Mouse (Mus musculus) stomach, embryonic 14.5 days (tissue): ENCODE measurements around the gene Cd200r2. TPM values are rescaled to one million over a fixed set of nuclear protein-coding genes. Genes with fewer than 3 reads are reported as not detected.

Experiments used
- ATAC-seq: fragments of 200-750 bp; cut with Nextera tagmentation; 2 replicates; pipeline ENCODE4 v1.8.0; 2017; ENCODE audit warnings: low read depth, moderate TSS enrichment; ENCODE audit not compliant: insufficient number of reproducible peaks, insufficient read depth, low FRiP score
- H3K27ac ChIP-seq: fragments of 300-500 bp; sonication (generic); 2 replicates; pipeline ENCODE4 v1.5.1; 2014; ENCODE audit warnings: mild to moderate bottlenecking, low read length, moderate library complexity, mixed read lengths
- H3K27me3 ChIP-seq: fragments of 300-500 bp; sonication (generic); 2 replicates; pipeline ENCODE4 v1.6.1; 2014; ENCODE audit warnings: low read length, control low read depth, mixed read lengths; ENCODE audit not compliant: control insufficient read depth, insufficient read depth
- H3K36me3 ChIP-seq: fragments of 300-500 bp; sonication (generic); 2 replicates; pipeline ENCODE4 v1.6.1; 2014; ENCODE audit warnings: mild to moderate bottlenecking, control low read depth, low read length, moderate library complexity, mixed read lengths; ENCODE audit not compliant: control insufficient read depth, insufficient read depth
- H3K4me1 ChIP-seq: fragments of 300-500 bp; sonication (generic); 2 replicates; pipeline ENCODE4 v1.6.1; 2014; ENCODE audit warnings: low read length, control low read depth, mixed read lengths; ENCODE audit not compliant: control insufficient read depth, insufficient read depth
- H3K4me2 ChIP-seq: fragments of 300-500 bp; sonication (generic); replicated peaks from 2 replicates; pipeline ENCODE4 v1.6.1; 2014; ENCODE audit warnings: low read depth, low read length, control low read depth
- H3K4me3 ChIP-seq: fragments of 300-500 bp; sonication (generic); 2 replicates; pipeline ENCODE4 v1.5.1; 2014; ENCODE audit warnings: low read depth, low read length, control low read depth
- H3K9ac ChIP-seq: fragments of 300-500 bp; sonication (generic); replicated peaks from 2 replicates; pipeline ENCODE4 v1.6.1; 2014; ENCODE audit warnings: low read depth, mild to moderate bottlenecking, control low read depth, low read length, moderate library complexity, mixed read lengths
- H3K9me3 ChIP-seq: fragments of 300-500 bp; sonication (generic); 2 replicates; pipeline ENCODE4 v1.6.1; 2016; ENCODE audit warnings: low read depth, low read length, control low read depth; ENCODE audit not compliant: control insufficient read depth
- WGBS: fragments of 180-500 bp; shearing (Covaris S2); extraction: QIAGEN DNeasy Blood & Tissue Kit; methylation state at CpG from one replicate; pipeline ENCODE4 v1.1.7; 2014; 5-methylcytosine and 5-hydroxymethylcytosine counted together
- polyA plus RNA-seq: library from polyadenylated mRNA; unstranded; fragments of >200 nt; fragmentation: Nextera tagmentation; extraction: Ambion mirVana; gene quantifications from 2 replicates; pipeline ENCODE4 v1.2.1, GENCODE M21; 2014

The Cd200r2 gene
- polyA plus RNA-seq, 1 experiment from 2014 or later, result not detected

DNA sequence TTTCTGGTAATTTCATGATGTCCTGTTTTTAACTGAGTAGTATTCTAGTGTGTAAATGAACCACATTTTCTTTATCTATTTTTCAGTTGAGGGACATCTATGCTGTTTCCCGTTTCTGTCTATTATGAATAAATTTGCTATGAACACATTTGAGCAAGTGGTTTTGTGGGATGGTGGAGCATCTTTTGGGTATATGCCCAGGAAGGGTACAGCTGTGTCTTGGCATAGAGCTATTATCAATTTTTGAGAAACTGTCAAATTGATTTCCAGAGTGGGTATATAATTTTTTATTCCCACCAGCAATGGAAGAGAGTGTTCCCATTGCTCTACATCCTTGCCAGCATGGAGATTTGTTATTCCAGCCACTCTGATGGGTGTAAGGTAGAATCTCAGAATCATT lies 65.1 kb downstream of the Cd200r2 start:
- Histone ChIP-seq H3K27me3 (no peaks in the 10 kb centered on the region), H3K4me2 (no peak overlapping the region), H3K4me3 (no peak overlapping the region), H3K9ac (no peak overlapping the region), H3K9me3 (no peaks in the 10 kb centered on the region), H3K27ac (no peak overlapping the region), H3K4me1 (no peaks in the 10 kb centered on the region), H3K36me3 (no peaks in the 10 kb centered on the region)
- ATAC-seq, result no peak
- 93% methylated on average over 1 of the region's 1 CpGs for WGBS

GRCm38 (mm10) chr16:44943468-44943867 lies 76.6 kb downstream of the Cd200r2 start, which contains the start of gene Cd200r3:
Cd200r3 (plus strand) TSS chr16:44943678.
- no peaks in the 10 kb centered on the region for H3K27me3 ChIP-seq
- WGBS, result 55% methylated on average over 3 of the region's 3 CpGs
- no peaks in the 10 kb centered on the region for H3K9me3 ChIP-seq
- no peak within 1 kb of the TSS for H3K4me3 ChIP-seq
- no peaks in the 10 kb centered on the region for H3K4me1 ChIP-seq
- H3K9ac ChIP-seq, result no peak within 1 kb of the TSS
- no peak within 1 kb of the TSS for H3K4me2 ChIP-seq
- no peak for ATAC-seq
- no peak within 1 kb of the TSS for H3K27ac ChIP-seq
- no peaks in the 10 kb centered on the region for H3K36me3 ChIP-seq

DNA sequence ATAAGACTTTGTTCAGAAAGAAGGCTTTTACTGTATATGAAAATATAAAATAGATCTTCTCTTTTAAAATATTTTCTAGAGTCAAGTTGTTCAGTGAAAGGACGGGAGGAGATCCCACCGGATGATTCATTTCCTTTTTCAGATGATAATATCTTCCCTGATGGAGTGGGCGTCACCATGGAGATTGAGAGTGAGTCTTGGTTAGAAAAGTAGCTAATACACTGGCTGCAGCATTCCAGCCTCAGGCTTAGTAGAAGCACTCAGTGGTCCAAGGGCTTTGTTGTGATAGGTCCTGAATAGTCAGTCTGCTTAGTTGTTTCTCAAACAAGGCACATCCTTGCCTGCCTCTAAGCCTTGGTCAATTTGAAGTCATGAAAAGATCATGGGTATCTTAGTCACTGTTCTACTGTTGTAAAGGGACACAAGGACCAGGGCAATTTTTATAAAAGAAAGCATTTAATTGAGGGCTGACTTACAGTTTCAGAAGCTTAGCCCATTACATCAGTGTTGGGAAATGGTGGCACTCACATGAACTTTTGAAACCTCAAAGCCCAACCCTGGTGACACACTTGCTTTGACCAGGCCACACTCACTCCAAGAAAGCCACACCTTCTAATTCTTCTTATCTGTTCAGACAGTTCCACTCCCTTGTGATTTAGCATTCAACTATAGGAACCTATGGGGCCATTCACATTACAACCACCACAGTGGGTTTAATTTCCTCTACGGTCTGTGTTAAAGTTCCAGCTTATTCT lies 84.6 kb downstream of the Cd200r2 start:
- H3K4me1 ChIP-seq, result no peaks in the 10 kb centered on the region
- H3K9me3 ChIP-seq, result no peaks in the 10 kb centered on the region
- no peak overlapping the region for H3K9ac ChIP-seq
- no peaks in the 10 kb centered on the region for H3K27me3 ChIP-seq
- ATAC-seq, result no peak
- H3K36me3 ChIP-seq, result no peaks in the 10 kb centered on the region
- no peak overlapping the region for H3K27ac ChIP-seq
- H3K4me2 ChIP-seq, result no peak overlapping the region
- WGBS, result 66% methylated on average over 4 of the region's 4 CpGs
- no peak overlapping the region for H3K4me3 ChIP-seq

DNA sequence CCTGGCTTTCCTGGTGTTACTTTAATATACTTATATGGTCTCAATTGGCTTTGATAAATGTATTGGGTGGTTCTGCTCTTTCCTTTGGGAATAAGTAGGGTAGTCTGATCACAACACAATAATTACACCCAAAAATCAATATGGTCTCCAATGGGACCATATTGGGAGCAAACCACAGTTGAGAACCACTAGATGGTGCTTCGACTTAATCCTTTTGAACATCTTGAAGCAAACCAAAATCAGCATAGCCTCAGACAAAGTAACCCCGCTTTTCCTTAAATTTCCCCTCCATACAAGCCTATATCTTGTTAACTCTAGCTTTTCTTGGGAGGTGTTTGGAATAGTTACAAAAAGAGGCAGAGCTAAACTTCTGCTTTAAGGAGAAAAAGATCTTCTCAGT lies 95.4 kb downstream of the Cd200r2 start:
- Histone ChIP-seq H3K36me3 (no peaks in the 10 kb centered on the region), H3K27ac (no peak overlapping the region), H3K4me3 (no peak overlapping the region), H3K9ac (no peak overlapping the region), H3K4me2 (no peak overlapping the region), H3K27me3 (no peaks in the 10 kb centered on the region), H3K9me3 (no peaks in the 10 kb centered on the region), H3K4me1 (peaks cover 7% of the 10 kb centered on the region; the same call in 1 of the 2 replicates)
- ATAC-seq, result no peak
- WGBS, result 78% methylated on average over 2 of the region's 2 CpGs

DNA sequence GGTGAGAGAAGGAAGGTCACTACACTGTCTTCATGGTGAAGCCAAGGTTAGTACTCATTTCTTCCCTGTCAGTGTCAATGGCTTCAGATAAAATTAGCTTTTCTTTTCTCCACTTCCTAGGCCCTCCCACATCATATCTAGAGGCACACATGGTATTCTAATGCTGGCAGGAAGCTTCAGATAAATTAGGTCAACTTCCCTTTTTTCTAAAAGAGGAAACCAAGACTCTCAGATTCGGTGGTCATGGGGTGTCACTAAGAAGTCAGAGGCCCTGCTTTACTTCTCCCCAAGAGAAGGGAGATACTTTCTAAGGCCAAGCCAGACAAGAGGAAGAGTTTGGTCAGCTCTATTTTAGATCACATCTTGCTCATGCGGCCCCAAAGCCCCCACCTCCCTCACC lies 95.9 kb downstream of the Cd200r2 start:
- no peak overlapping the region for H3K27ac ChIP-seq
- WGBS, result 79% methylated on average over 2 of the region's 2 CpGs
- ATAC-seq, result no peak
- no peaks in the 10 kb centered on the region for H3K36me3 ChIP-seq
- H3K27me3 ChIP-seq, result no peaks in the 10 kb centered on the region
- no peak overlapping the region for H3K4me3 ChIP-seq
- peaks cover 7% of the 10 kb centered on the region; the same call in 1 of the 2 replicates for H3K4me1 ChIP-seq
- H3K4me2 ChIP-seq, result no peak overlapping the region
- H3K9me3 ChIP-seq, result no peaks in the 10 kb centered on the region
- no peak overlapping the region for H3K9ac ChIP-seq

GRCm38 (mm10) chr16:44964526-44965374 lies 97.9 kb downstream of the Cd200r2 start:
- H3K4me1 ChIP-seq, result peaks cover 7% of the 10 kb centered on the region; the same call in 1 of the 2 replicates
- no peak overlapping the region for H3K27ac ChIP-seq
- no peak overlapping the region for H3K9ac ChIP-seq
- 80% methylated on average over 6 of the region's 6 CpGs for WGBS
- no peak for ATAC-seq
- no peak overlapping the region for H3K4me2 ChIP-seq
- H3K27me3 ChIP-seq, result no peaks in the 10 kb centered on the region
- H3K4me3 ChIP-seq, result no peak overlapping the region
- H3K36me3 ChIP-seq, result no peaks in the 10 kb centered on the region
- H3K9me3 ChIP-seq, result no peaks in the 10 kb centered on the region

DNA sequence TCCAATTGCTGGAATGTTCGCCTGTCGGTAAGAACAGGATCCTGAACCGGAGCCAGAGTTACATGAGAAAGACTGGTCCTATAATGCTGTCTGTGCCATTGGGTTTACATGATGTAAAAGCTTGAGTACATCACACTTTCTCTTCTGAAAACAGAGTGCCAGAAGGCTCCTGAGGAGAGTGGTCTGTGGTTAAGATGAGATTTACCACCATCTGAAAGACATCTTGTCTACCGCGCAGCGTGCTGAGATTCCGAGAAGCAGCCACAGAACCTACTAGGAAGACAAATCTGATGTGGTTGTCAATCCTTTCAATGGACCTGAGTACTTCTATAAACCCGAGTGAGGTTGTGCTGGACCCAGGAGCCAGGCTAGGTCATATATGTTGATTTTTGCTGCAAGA lies 98.5 kb downstream of the Cd200r2 start:
- peaks cover 7% of the 10 kb centered on the region; the same call in 1 of the 2 replicates for H3K4me1 ChIP-seq
- no peak overlapping the region for H3K4me2 ChIP-seq
- H3K27ac ChIP-seq, result no peak overlapping the region
- no peaks in the 10 kb centered on the region for H3K36me3 ChIP-seq
- WGBS, result 81% methylated on average over 8 of the region's 8 CpGs
- no peak for ATAC-seq
- H3K9ac ChIP-seq, result no peak overlapping the region
- no peak overlapping the region for H3K4me3 ChIP-seq
- no peaks in the 10 kb centered on the region for H3K27me3 ChIP-seq
- no peaks in the 10 kb centered on the region for H3K9me3 ChIP-seq
